Mouse (Mus musculus): ENCODE measurements around the gene Nupl1.

- TF ChIP-seq CTCF (IDR thresholded peaks at IDR 0.05; ENCODE audit: low read depth, low read length) (no peak), EP300 (IDR thresholded peaks at IDR 0.05; ENCODE audit: insufficient read depth, low read depth, low read length) (no peak; the same call in 1 of the 2 replicates), POLR2A (IDR thresholded peaks at IDR 0.05; ENCODE audit: insufficient read depth, low read length) (no peak)
These were observed 74.2 kb downstream of the Nupl1 start for GRCm38 (mm10) chr14:60176891-60177613.

All from ES-Bruce4 (cell line).